Mouse (Mus musculus) MEL (cell line): ENCODE data around the gene Itpr2. TPM values are rescaled to one million over a fixed set of nuclear protein-coding genes. Genes with fewer than 3 reads are reported as not detected.

Source experiments
- DNase-seq: peaks from one replicate; pipeline ENCODE4 v3.0.0; 2011; ENCODE audit warnings: low read depth, low spot score
- H3K27ac ChIP-seq: 2 replicates; pipeline ENCODE4 v1.5.1; 2012; ENCODE audit warnings: low read depth, mild to moderate bottlenecking, control low read depth, low read length, moderate library complexity; ENCODE audit not compliant: control insufficient read depth
- H3K27me3 ChIP-seq, 2 experiments: fragments of 150-350 bp in 1 of 2; sonication (generic) in 1 of 2; 2 replicates each; pipeline ENCODE4 v1.6.1; 2012; ENCODE audit warnings: low read length in 2 of 2, mild to moderate bottlenecking in 2 of 2, improper control_type of control experiment in 1 of 2, moderate library complexity in 1 of 2; ENCODE audit not compliant: insufficient read depth in 2 of 2, control insufficient read depth in 1 of 2
- H3K36me3 ChIP-seq, 2 experiments: 2 replicates each; pipeline ENCODE4 v1.6.1; 2012 to 2014; ENCODE audit warnings: low read length in 2 of 2, improper control_type of control experiment in 1 of 2, inconsistent platforms in 1 of 2, mild to moderate bottlenecking in 1 of 2; ENCODE audit not compliant: insufficient read depth in 2 of 2, control insufficient read depth in 1 of 2
- H3K4me1 ChIP-seq, 2 experiments: fragments of 150-350 bp in 1 of 2; sonication (generic) in 1 of 2; 2 replicates each; pipeline ENCODE4 v1.6.1; 2012; ENCODE audit warnings: low read length in 2 of 2, improper control_type of control experiment in 1 of 2, mild to moderate bottlenecking in 1 of 2; ENCODE audit not compliant: insufficient read depth in 2 of 2, control insufficient read depth in 1 of 2
- H3K4me3 ChIP-seq, 2 experiments: fragments of 150-350 bp in 1 of 2; sonication (generic) in 1 of 2; 2 replicates each; pipeline ENCODE4 v1.5.1; 2012; ENCODE audit warnings: low read depth in 2 of 2, low read length in 2 of 2, mild to moderate bottlenecking in 2 of 2, moderate library complexity in 2 of 2, control low read depth in 1 of 2, improper control_type of control experiment in 1 of 2; ENCODE audit not compliant: control insufficient read depth in 1 of 2, insufficient read depth in 1 of 2
- H3K79me2 ChIP-seq: 2 replicates; pipeline ENCODE4 v1.6.1; 2012; ENCODE audit warnings: mild to moderate bottlenecking, low read length, moderate library complexity; ENCODE audit not compliant: control insufficient read depth, poor library complexity, insufficient read depth
- H3K9ac ChIP-seq: 2 replicates; pipeline ENCODE4 v1.6.1; 2012; ENCODE audit warnings: low read depth, mild to moderate bottlenecking, control low read depth, low read length, moderate library complexity; ENCODE audit not compliant: control insufficient read depth, poor library complexity, severe bottlenecking
- H3K9me3 ChIP-seq: fragments of 150-350 bp; sonication (generic); replicated peaks from 2 replicates; pipeline ENCODE4 v1.6.1; 2012; ENCODE audit warnings: mild to moderate bottlenecking, low read length, improper control_type of control experiment, moderate library complexity; ENCODE audit not compliant: insufficient read depth
- BHLHE40 ChIP-seq: IDR thresholded peaks from 2 replicates; pipeline ENCODE4 v1.6.1; 2012; ENCODE audit warnings: low read depth, mild to moderate bottlenecking, inconsistent platforms, low read length, improper control_type of control experiment, borderline replicate concordance
- CHD2 ChIP-seq: IDR thresholded peaks from 2 replicates; pipeline ENCODE4 v1.6.1; 2011; ENCODE audit warnings: low read length, improper control_type of control experiment
- CTCF ChIP-seq, 3 experiments: IDR thresholded peaks in 2 of 3; conservative IDR thresholded peaks in 1 of 3; 2 replicates each; pipeline ENCODE4 v1.5.1; 2011 to 2012; ENCODE audit warnings: low read length in 3 of 3, low read depth in 2 of 3, mild to moderate bottlenecking in 2 of 3, improper control_type of control experiment in 1 of 3, inconsistent platforms in 1 of 3, mixed read lengths in 1 of 3, moderate library complexity in 1 of 3; ENCODE audit not compliant: control insufficient read depth in 1 of 3, insufficient read depth in 1 of 3, poor library complexity in 1 of 3, severe bottlenecking in 1 of 3
- HCFC1 ChIP-seq: IDR thresholded peaks from 2 replicates; pipeline ENCODE4 v1.6.1; 2012; ENCODE audit warnings: low read depth, mild to moderate bottlenecking, inconsistent platforms, low read length, improper control_type of control experiment, moderate library complexity
- JUND ChIP-seq: IDR thresholded peaks from 2 replicates; pipeline ENCODE4 v1.6.1; 2011; ENCODE audit warnings: low read depth, mild to moderate bottlenecking, improper control_type of control experiment, low read length
- KAT2A ChIP-seq: conservative IDR thresholded peaks from 2 replicates; pipeline ENCODE4 v1.6.1; 2012; ENCODE audit warnings: low read depth, low read length, improper control_type of control experiment, inconsistent platforms
- MEF2A ChIP-seq: IDR thresholded peaks from 2 replicates; pipeline ENCODE4 v1.6.1; 2014; ENCODE audit warnings: low read depth, mild to moderate bottlenecking, inconsistent platforms, low read length, improper control_type of control experiment; ENCODE audit not compliant: poor library complexity, insufficient replicate concordance, severe bottlenecking; ENCODE audit errors: extremely low read depth
- MXI1 ChIP-seq: IDR thresholded peaks from 2 replicates; pipeline ENCODE4 v1.6.1; 2011; ENCODE audit warnings: mild to moderate bottlenecking, low read depth, low read length, improper control_type of control experiment
- POLR2A ChIP-seq, 2 experiments: IDR thresholded peaks; 2 replicates each; pipeline ENCODE4 v1.6.1; 2011 to 2012; ENCODE audit warnings: low read length in 2 of 2, mild to moderate bottlenecking in 2 of 2, control low read depth in 1 of 2, improper control_type of control experiment in 1 of 2, low read depth in 1 of 2, moderate library complexity in 1 of 2; ENCODE audit not compliant: control insufficient read depth in 1 of 2, insufficient read depth in 1 of 2, poor library complexity in 1 of 2
- POLR2AphosphoS2 ChIP-seq: IDR thresholded peaks from 2 replicates; pipeline ENCODE4 v1.6.1; 2011; ENCODE audit warnings: low read length, improper control_type of control experiment
- SIN3A ChIP-seq: IDR thresholded peaks from 2 replicates; pipeline ENCODE4 v1.6.1; 2012; ENCODE audit warnings: low read length, improper control_type of control experiment, inconsistent platforms
- TAL1 ChIP-seq: IDR thresholded peaks from 2 replicates; pipeline ENCODE4 v1.6.1; 2012; ENCODE audit warnings: mild to moderate bottlenecking, inconsistent platforms, low read length, moderate library complexity, mixed read lengths
- TCF12 ChIP-seq: IDR thresholded peaks from 2 replicates; pipeline ENCODE4 v1.6.1; 2014; ENCODE audit warnings: low read depth, mild to moderate bottlenecking, inconsistent platforms, low read length, improper control_type of control experiment, moderate library complexity
- ZC3H11A ChIP-seq: IDR thresholded peaks from 2 replicates; pipeline ENCODE4 v1.6.1; 2012; ENCODE audit warnings: low read depth, mild to moderate bottlenecking, inconsistent platforms, low read length, improper control_type of control experiment
- ZMIZ1 ChIP-seq: IDR thresholded peaks from 2 replicates; pipeline ENCODE4 v1.6.1; 2012; ENCODE audit warnings: low read depth, mild to moderate bottlenecking, inconsistent platforms, low read length, improper control_type of control experiment, moderate library complexity
- ZNF384 ChIP-seq: IDR thresholded peaks from 2 replicates; pipeline ENCODE4 v1.6.1; 2012; ENCODE audit warnings: low read depth, mild to moderate bottlenecking, inconsistent platforms, low read length, improper control_type of control experiment
- polyA plus RNA-seq, 2 experiments: library from polyadenylated mRNA; stranded (reverse) in 1 of 2; unstranded in 1 of 2; fragments of >175 nt in 1 of 2; fragments of >200 nt in 1 of 2; gene quantifications; 2 replicates each; pipeline versions ENCODE4 v1.2.1 to v1.2.4; 2012; ENCODE audit warnings: low replicate concordance in 2 of 2, low read depth in 1 of 2; ENCODE audit not compliant: insufficient read length in 2 of 2, insufficient read depth in 1 of 2, missing spikeins in 1 of 2
- total RNA-seq: library from RNA; depleted of rRNA; stranded (reverse); fragments of 300-350 nt; gene quantifications from 2 replicates; pipeline ENCODE4 v1.2.3, GENCODE M21; 2012

Gene Itpr2
- total and polyA plus RNA-seq, 3 experiments = 1.5 to 3.0 TPM; not detected in 1

DNA sequence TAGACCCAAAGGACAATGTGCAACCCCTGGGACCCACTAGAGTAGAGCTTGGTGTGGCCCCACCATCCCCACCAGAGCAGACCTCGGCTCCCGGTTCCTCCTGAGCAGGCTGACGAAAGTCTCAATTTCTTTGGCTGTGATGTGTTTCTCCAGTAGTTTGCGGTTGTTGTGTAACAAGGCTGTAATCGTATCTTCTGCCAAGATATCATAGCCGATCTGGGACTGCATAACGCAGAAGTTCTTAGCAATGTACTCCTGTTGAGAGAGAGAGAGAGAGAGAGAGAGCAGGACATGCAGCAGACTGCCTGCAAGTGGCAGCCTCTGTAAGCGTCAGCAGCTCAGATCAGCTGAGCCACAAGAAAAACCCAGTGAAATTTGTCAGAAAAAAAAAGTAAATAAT, 122.8 kb downstream of the Itpr2 start:
- Histone ChIP-seq H3K9ac (no peak overlapping the region), H3K9me3 (no peaks in the 10 kb centered on the region), H3K27me3 (no peaks in the 10 kb centered on the region), H3K27ac (no peak overlapping the region), H3K36me3 (no peaks in the 10 kb centered on the region; a peak in 1 of 4 replicates), H3K79me2 (no peaks in the 10 kb centered on the region), H3K4me1 (no peaks in the 10 kb centered on the region), H3K4me3 (no peak overlapping the region)
- DNase-seq = no peak
- no peak for TF ChIP-seq SIN3A
- no peak for TF ChIP-seq CTCF (IDR thresholded peaks at IDR 0.05 in 2 of 3, conservative IDR thresholded peaks at IDR 0.05 in 1 of 3; ENCODE audit: control insufficient read depth in 1 of 3, insufficient read depth in 1 of 3, low read depth in 2 of 3, low read length in 3 of 3, poor library complexity in 1 of 3, severe bottlenecking in 1 of 3)
- TF ChIP-seq ZNF384 = no peak
- no peak for TF ChIP-seq TCF12
- TF ChIP-seq ZMIZ1 = no peak
- TF ChIP-seq CHD2 = no peak

DNA sequence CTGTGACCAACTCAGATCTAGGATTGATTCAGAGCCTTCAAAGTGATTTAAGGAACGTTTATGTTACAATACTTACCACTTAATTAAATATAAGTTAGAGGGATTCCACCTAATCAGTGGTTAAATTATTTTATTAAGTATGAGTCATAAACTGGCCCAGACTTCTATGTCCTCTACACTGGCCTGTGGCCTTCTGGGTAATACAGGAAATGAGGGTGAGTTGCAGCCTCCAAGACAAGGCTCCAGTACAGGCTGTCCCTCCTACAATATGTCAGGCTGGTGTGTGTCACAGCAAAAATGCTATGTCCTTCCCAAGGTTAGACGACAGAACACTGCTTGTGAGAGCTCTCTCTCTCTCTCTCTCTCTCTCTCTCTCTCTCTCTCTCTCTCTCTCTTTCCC, 130.5 kb downstream of the Itpr2 start:
- DNase-seq = no peak
- Histone ChIP-seq H3K9me3 (no peaks in the 10 kb centered on the region), H3K36me3 (no peaks in the 10 kb centered on the region), H3K27ac (no peak overlapping the region), H3K79me2 (no peaks in the 10 kb centered on the region), H3K4me3 (no peak overlapping the region), H3K27me3 (no peaks in the 10 kb centered on the region), H3K9ac (no peak overlapping the region), H3K4me1 (no peaks in the 10 kb centered on the region)
- TF ChIP-seq TAL1 (no peak), ZC3H11A (no peak), BHLHE40 (no peak), CTCF (IDR thresholded peaks at IDR 0.05 in 2 of 3, conservative IDR thresholded peaks at IDR 0.05 in 1 of 3; ENCODE audit: control insufficient read depth in 1 of 3, insufficient read depth in 1 of 3, low read depth in 2 of 3, low read length in 3 of 3, poor library complexity in 1 of 3, severe bottlenecking in 1 of 3) (no peak), POLR2A (IDR thresholded peaks at IDR 0.05; ENCODE audit: control insufficient read depth in 1 of 2, insufficient read depth in 1 of 2, low read depth in 1 of 2, low read length in 2 of 2, poor library complexity in 1 of 2) (no peak), JUND (no peak), HCFC1 (no peak), MEF2A (no peak)

DNA sequence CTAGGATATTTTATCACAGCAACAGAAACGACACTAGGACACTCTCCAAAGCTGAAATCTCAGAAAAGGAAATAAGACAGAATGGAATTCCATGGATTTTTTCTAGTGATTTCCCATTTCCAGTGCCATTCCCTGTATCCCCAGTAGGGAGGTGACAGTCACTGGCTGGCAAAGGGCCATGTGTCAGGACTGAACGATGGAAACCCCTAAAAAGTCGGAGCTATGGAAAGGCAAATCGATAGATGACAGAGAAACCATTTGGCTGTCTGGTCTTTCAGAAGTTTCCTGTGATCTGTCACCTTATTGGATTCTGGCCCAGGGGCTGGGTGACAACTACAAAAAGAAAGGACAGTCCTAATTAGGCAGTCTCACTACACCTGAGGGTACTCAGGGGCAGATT, 135.8 kb downstream of the Itpr2 start:
- Histone ChIP-seq H3K79me2 (no peaks in the 10 kb centered on the region), H3K27ac (no peak overlapping the region), H3K9me3 (no peaks in the 10 kb centered on the region), H3K27me3 (no peaks in the 10 kb centered on the region), H3K36me3 (no peaks in the 10 kb centered on the region), H3K4me1 (no peaks in the 10 kb centered on the region), H3K9ac (no peak overlapping the region), H3K4me3 (no peak overlapping the region)
- DNase-seq = no peak
- no peak for TF ChIP-seq HCFC1
- TF ChIP-seq JUND = no peak
- TF ChIP-seq MXI1 = no peak
- no peak for TF ChIP-seq MEF2A
- TF ChIP-seq POLR2AphosphoS2 = no peak
- TF ChIP-seq KAT2A = no peak
